Mouse (Mus musculus): ENCODE measurements around the gene Ptpn6. TPM values are rescaled to one million over a fixed set of nuclear protein-coding genes. Genes with fewer than 3 reads are reported as not detected.

Gene Ptpn6
- polyA plus RNA-seq, 1 experiment, result 41.0 TPM

GRCm38 (mm10) chr6:124698751-124699150 lies 39.8 kb downstream of the Ptpn6 start:
- H3K36me3 ChIP-seq (ENCODE audit: control insufficient read depth, insufficient read depth, low read length), result peaks cover 48% of the 10 kb centered on the region
- no peak overlapping the region for H3K27ac ChIP-seq (ENCODE audit: insufficient read depth, low read depth, low read length)
- no peaks in the 10 kb centered on the region for H3K27me3 ChIP-seq (ENCODE audit: control insufficient read depth, insufficient read depth, low read length)
- TF ChIP-seq CTCF (IDR thresholded peaks at IDR 0.05; ENCODE audit: extremely low read depth, insufficient read length, insufficient replicate concordance, low read depth, low read length) (no peak), POLR2A (IDR thresholded peaks at IDR 0.05; ENCODE audit: low read depth, low read length) (no peak)
- WGBS, result 45% methylated on average over 6 of the region's 6 CpGs
- H3K4me3 ChIP-seq (ENCODE audit: low read depth, low read length), result no peak overlapping the region
- H3K4me1 ChIP-seq (ENCODE audit: control insufficient read depth, insufficient read depth, insufficient read length, low read length), result peaks cover 28% of the 10 kb centered on the region

- peaks cover 29% of the 10 kb centered on the region for H3K36me3 ChIP-seq (ENCODE audit: control insufficient read depth, insufficient read depth, low read length)
- H3K27me3 ChIP-seq (ENCODE audit: control insufficient read depth, insufficient read depth, low read length), result no peaks in the 10 kb centered on the region
- H3K27ac ChIP-seq (ENCODE audit: insufficient read depth, low read depth, low read length), result no peak overlapping the region
- H3K4me1 ChIP-seq (ENCODE audit: control insufficient read depth, insufficient read depth, insufficient read length, low read length), result peaks cover 35% of the 10 kb centered on the region
- no peak overlapping the region for H3K4me3 ChIP-seq (ENCODE audit: low read depth, low read length)
- WGBS, result 85% methylated on average over 7 of the region's 7 CpGs
- TF ChIP-seq CTCF (IDR thresholded peaks at IDR 0.05; ENCODE audit: extremely low read depth, insufficient read length, insufficient replicate concordance, low read depth, low read length), result no peak
- TF ChIP-seq POLR2A (IDR thresholded peaks at IDR 0.05; ENCODE audit: low read depth, low read length), result no peak
Measured at GRCm38 (mm10) chr6:124696441-124697150, 41.9 kb downstream of the Ptpn6 start.

GRCm38 (mm10) chr6:124694166-124694955 lies 44.2 kb downstream of the Ptpn6 start:
- Histone ChIP-seq H3K27me3 (ENCODE audit: control insufficient read depth, insufficient read depth, low read length) (no peaks in the 10 kb centered on the region), H3K27ac (ENCODE audit: insufficient read depth, low read depth, low read length) (peak overlapping the region; percentile 92), H3K4me1 (ENCODE audit: control insufficient read depth, insufficient read depth, insufficient read length, low read length) (peaks cover 25% of the 10 kb centered on the region), H3K4me3 (ENCODE audit: low read depth, low read length) (no peak overlapping the region), H3K36me3 (ENCODE audit: control insufficient read depth, insufficient read depth, low read length) (peaks cover 11% of the 10 kb centered on the region)
- 26% methylated on average over 15 of the region's 15 CpGs for WGBS
- no peak for TF ChIP-seq POLR2A (IDR thresholded peaks at IDR 0.05; ENCODE audit: low read depth, low read length)
- no peak for TF ChIP-seq CTCF (IDR thresholded peaks at IDR 0.05; ENCODE audit: extremely low read depth, insufficient read length, insufficient replicate concordance, low read depth, low read length)

- Histone ChIP-seq H3K4me1 (ENCODE audit: control insufficient read depth, insufficient read depth, insufficient read length, low read length) (peaks cover 20% of the 10 kb centered on the region), H3K36me3 (ENCODE audit: control insufficient read depth, insufficient read depth, low read length) (peaks cover 5% of the 10 kb centered on the region), H3K27ac (ENCODE audit: insufficient read depth, low read depth, low read length) (peak overlapping the region; percentile 92), H3K4me3 (ENCODE audit: low read depth, low read length) (no peak overlapping the region), H3K27me3 (ENCODE audit: control insufficient read depth, insufficient read depth, low read length) (no peaks in the 10 kb centered on the region)
- WGBS, result 33% methylated on average over 15 of the region's 15 CpGs
- peak; percentile 12; the same call in 1 of the 2 replicates for TF ChIP-seq CTCF (IDR thresholded peaks at IDR 0.05; ENCODE audit: extremely low read depth, insufficient read length, insufficient replicate concordance, low read depth, low read length)
- no peak for TF ChIP-seq POLR2A (IDR thresholded peaks at IDR 0.05; ENCODE audit: low read depth, low read length)
Measured at GRCm38 (mm10) chr6:124693243-124693981, 45.1 kb downstream of the Ptpn6 start.

- H3K27ac ChIP-seq (ENCODE audit: insufficient read depth, low read depth, low read length), result no peak overlapping the region
- WGBS, result 85% methylated on average over 3 of the region's 3 CpGs
Measured at GRCm38 (mm10) chr6:124690517-124690916, 48.0 kb downstream of the Ptpn6 start.

GRCm38 (mm10) chr6:124689011-124689410 lies 49.5 kb downstream of the Ptpn6 start:
- H3K27ac ChIP-seq (ENCODE audit: insufficient read depth, low read depth, low read length), result no peak overlapping the region
- no peak for TF ChIP-seq POLR2A (IDR thresholded peaks at IDR 0.05; ENCODE audit: low read depth, low read length)
- TF ChIP-seq CTCF (IDR thresholded peaks at IDR 0.05; ENCODE audit: extremely low read depth, insufficient read length, insufficient replicate concordance, low read depth, low read length), result no peak
- no peaks in the 10 kb centered on the region for H3K27me3 ChIP-seq (ENCODE audit: control insufficient read depth, insufficient read depth, low read length)
- WGBS, result 88% methylated on average over 3 of the region's 3 CpGs
- H3K4me3 ChIP-seq (ENCODE audit: low read depth, low read length), result no peak overlapping the region
- peaks cover 1% of the 10 kb centered on the region; the same call in 1 of the 2 replicates for H3K36me3 ChIP-seq (ENCODE audit: control insufficient read depth, insufficient read depth, low read length)
- H3K4me1 ChIP-seq (ENCODE audit: control insufficient read depth, insufficient read depth, insufficient read length, low read length), result peaks cover 30% of the 10 kb centered on the region; the same call in 1 of the 2 replicates

More at GRCm38 (mm10) chr6:124690517-124690916, 48.0 kb downstream of the Ptpn6 start:
- Histone ChIP-seq H3K4me1 (ENCODE audit: control insufficient read depth, insufficient read depth, insufficient read length, low read length) (peaks cover 28% of the 10 kb centered on the region), H3K27me3 (ENCODE audit: control insufficient read depth, insufficient read depth, low read length) (no peaks in the 10 kb centered on the region), H3K4me3 (ENCODE audit: low read depth, low read length) (no peak overlapping the region), H3K36me3 (ENCODE audit: control insufficient read depth, insufficient read depth, low read length) (peaks cover 2% of the 10 kb centered on the region; the same call in 1 of the 2 replicates)
- TF ChIP-seq POLR2A (IDR thresholded peaks at IDR 0.05; ENCODE audit: low read depth, low read length) (no peak), CTCF (IDR thresholded peaks at IDR 0.05; ENCODE audit: extremely low read depth, insufficient read length, insufficient replicate concordance, low read depth, low read length) (no peak)
